Mouse (Mus musculus): ENCODE measurements around the gene Tuba4a.
A peak's percentile ranks its signal among the peaks of the same experiment; 100 is the strongest.

Tuba4a gene

GRCm38 (mm10) chr1:75219531-75219930, at the start of gene Tuba4a:
Gene Tuba4a (minus strand): TSS chr1:75219865.
- DNase-seq = no peak

GRCm38 (mm10) chr1:75264091-75264880, 44.6 kb upstream of the Tuba4a start, which contains the start of gene Ptprn:
Gene Ptprn (minus strand): TSS chr1:75264502.
- DNase-seq = peak; percentile 84

GRCm38 (mm10) chr1:75262969-75263951, 43.6 kb upstream of the Tuba4a start:
- DNase-seq = no peak

GRCm38 (mm10) chr1:75261278-75261677, 41.6 kb upstream of the Tuba4a start:
- DNase-seq = no peak

GRCm38 (mm10) chr1:75255516-75256046, 35.9 kb upstream of the Tuba4a start:
- no peak for DNase-seq

- DNase-seq = no peak
Observed at GRCm38 (mm10) chr1:75254625-75255013, 35.0 kb upstream of the Tuba4a start.

- no peak for DNase-seq
Observed at GRCm38 (mm10) chr1:75253849-75254624, 34.4 kb upstream of the Tuba4a start.

GRCm38 (mm10) chr1:75253029-75253428, 33.4 kb upstream of the Tuba4a start:
- DNase-seq = no peak

GRCm38 (mm10) chr1:75252308-75252707, 32.6 kb upstream of the Tuba4a start:
- DNase-seq = no peak

GRCm38 (mm10) chr1:75251112-75251970, 31.7 kb upstream of the Tuba4a start:
- no peak for DNase-seq

GRCm38 (mm10) chr1:75250498-75250897, 30.8 kb upstream of the Tuba4a start:
- no peak for DNase-seq

GRCm38 (mm10) chr1:75248041-75248772, 28.5 kb upstream of the Tuba4a start:
- DNase-seq = peak; percentile 87

GRCm38 (mm10) chr1:75247071-75247930, 27.6 kb upstream of the Tuba4a start:
- no peak for DNase-seq

GRCm38 (mm10) chr1:75244836-75245235, 25.2 kb upstream of the Tuba4a start:
- DNase-seq = peak; percentile 73

GRCm38 (mm10) chr1:75244175-75244826, 24.6 kb upstream of the Tuba4a start:
- no peak for DNase-seq

GRCm38 (mm10) chr1:75243411-75243810, 23.7 kb upstream of the Tuba4a start:
- no peak for DNase-seq

- DNase-seq = peak; percentile 89
Observed at GRCm38 (mm10) chr1:75239591-75239990, 19.9 kb upstream of the Tuba4a start.

- DNase-seq = peak; percentile 91
Observed at GRCm38 (mm10) chr1:75236117-75237050, 16.7 kb upstream of the Tuba4a start, which contains the start of gene Dnajb2. Gene Dnajb2 (plus strand): TSS chr1:75236406.
